Mouse (Mus musculus): ENCODE results near the gene Atf7ip. TPM values are rescaled to one million over a fixed set of nuclear protein-coding genes. Genes with fewer than 3 reads are reported as not detected.

Atf7ip gene
- polyA plus RNA-seq, 1 experiment from 2014 or later = 33.5 TPM

DNA sequence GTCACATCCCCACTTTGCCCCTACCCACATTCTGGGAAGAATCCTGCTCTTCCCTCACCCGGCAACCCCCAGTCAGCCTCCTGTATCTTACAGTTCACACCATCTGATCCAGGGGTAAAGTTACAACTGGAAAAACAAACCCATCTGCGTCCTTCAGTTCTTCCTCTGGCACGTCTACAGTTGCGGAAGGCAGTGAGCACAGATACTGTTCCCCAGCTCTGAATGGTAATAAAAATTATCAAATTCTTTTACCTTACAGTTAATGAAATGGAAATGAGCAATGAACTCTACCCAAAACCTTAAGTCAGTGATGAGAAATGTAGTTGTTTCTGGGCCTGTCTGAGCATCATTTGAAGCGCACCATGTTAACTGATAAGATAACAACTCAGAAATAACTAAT, 38.1 kb upstream of the Atf7ip start:
- Histone ChIP-seq H3K9ac (ENCODE audit: low read depth, low read length) (no peak overlapping the region), H3K4me1 (ENCODE audit: control insufficient read depth, insufficient read depth, low read length) (peaks cover 38% of the 10 kb centered on the region), H3K27me3 (replicated peaks; ENCODE audit: control insufficient read depth, insufficient read depth, low read length) (no peaks in the 10 kb centered on the region), H3K36me3 (ENCODE audit: control insufficient read depth, insufficient read depth, low read length) (no peaks in the 10 kb centered on the region), H3K4me3 (ENCODE audit: low read depth, low read length) (no peak overlapping the region), H3K27ac (replicated peaks; ENCODE audit: low read depth, low read length) (peak overlapping the region; percentile 91), H3K9me3 (ENCODE audit: control insufficient read depth, low read length) (0 out of 2 replicates have a peak, but pooled peaks cover 7% of the 10 kb centered on the region), H3K4me2 (ENCODE audit: low read depth, low read length) (no peak overlapping the region)
- 35% methylated on average over 5 of the region's 5 CpGs for WGBS
- DNase-seq (ENCODE audit: low spot score) (peak; percentile 34), ATAC-seq (ENCODE audit: low read depth) (no peak)

DNA sequence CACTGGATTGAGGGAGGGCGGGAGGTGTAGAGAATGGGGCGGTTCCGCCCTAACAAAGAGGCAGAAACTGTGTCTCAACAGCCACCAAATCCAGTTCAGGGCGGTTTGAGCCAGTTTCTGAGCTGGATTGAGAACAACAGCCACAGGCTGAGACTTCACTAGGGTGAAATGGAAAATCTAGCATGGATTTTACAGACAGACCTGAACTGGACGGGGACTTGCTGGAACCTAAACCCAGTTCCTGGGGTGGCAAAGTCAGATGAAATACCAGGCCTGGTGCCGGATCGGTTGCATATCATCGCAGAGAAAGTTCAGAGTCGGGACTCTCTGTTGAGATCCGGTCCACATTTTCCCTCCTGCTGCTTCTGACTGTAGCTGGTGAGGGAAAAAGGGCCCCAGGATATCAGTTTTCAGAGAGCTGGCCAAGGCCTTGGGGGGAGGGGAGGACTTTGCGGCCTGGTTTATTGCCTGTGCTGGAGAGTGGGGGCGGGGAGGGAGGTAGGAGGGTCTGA, 37.5 kb upstream of the Atf7ip start:
- no peak overlapping the region for H3K4me2 ChIP-seq (ENCODE audit: low read depth, low read length)
- under 1% methylated on average over 12 of the region's 12 CpGs for WGBS

DNA sequence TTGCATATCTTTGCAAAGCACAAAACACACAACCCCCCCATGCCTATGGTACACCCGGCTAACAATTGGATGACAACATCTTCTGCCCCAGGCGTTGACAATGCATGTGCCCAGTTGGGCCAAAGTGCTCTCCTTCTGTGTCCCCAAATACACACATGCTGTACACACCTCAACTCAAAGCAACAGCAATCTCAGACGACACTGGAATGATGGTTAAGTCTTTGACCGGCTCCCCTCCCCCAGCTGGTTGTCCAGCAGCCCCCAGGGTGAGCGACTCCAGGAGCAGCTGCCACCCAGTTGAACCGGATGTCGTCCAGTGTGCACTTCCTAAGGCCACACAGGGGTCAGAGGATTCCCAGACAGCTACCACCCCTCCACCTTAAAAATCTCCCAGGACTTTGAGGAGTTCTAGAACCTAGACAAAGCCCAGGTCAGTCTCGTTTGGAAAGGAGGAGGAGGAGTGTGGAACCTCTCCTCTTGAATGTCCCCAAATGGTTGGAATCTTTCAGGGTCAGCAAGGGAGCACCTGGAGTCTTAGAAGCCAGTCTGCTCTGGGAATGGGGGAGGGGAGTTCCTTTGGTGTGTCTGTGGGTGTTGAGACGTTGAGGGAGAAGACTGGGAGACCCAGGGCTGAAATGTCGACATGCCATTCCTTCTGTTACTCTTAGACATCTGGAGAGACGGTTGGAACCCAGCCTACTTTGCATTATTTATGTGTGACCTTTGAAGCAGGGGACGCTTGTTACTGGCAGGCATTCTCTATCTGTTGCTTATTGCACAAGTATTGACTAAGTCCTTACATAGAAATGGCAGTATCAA, 36.8 kb upstream of the Atf7ip start:
- no peak overlapping the region for H3K9ac ChIP-seq (ENCODE audit: low read depth, low read length)
- DNase-seq (ENCODE audit: low spot score) (no peak), ATAC-seq (ENCODE audit: low read depth) (no peak)
- no peaks in the 10 kb centered on the region for H3K27me3 ChIP-seq (replicated peaks; ENCODE audit: control insufficient read depth, insufficient read depth, low read length)
- peaks cover 38% of the 10 kb centered on the region for H3K4me1 ChIP-seq (ENCODE audit: control insufficient read depth, insufficient read depth, low read length)
- 0 out of 2 replicates have a peak, but pooled peaks cover 7% of the 10 kb centered on the region for H3K9me3 ChIP-seq (ENCODE audit: control insufficient read depth, low read length)
- peak overlapping the region; percentile 91 for H3K27ac ChIP-seq (replicated peaks; ENCODE audit: low read depth, low read length)
- H3K36me3 ChIP-seq (ENCODE audit: control insufficient read depth, insufficient read depth, low read length) = no peaks in the 10 kb centered on the region
- 23% methylated on average over 12 of the region's 12 CpGs for WGBS
- H3K4me3 ChIP-seq (ENCODE audit: low read depth, low read length) = no peak overlapping the region
- H3K4me2 ChIP-seq (ENCODE audit: low read depth, low read length) = no peak overlapping the region; the same call in 1 of the 2 replicates

More for the DNA sequence above, 37.5 kb upstream of the Atf7ip start:
- ATAC-seq (ENCODE audit: low read depth) (peak; percentile 90), DNase-seq (ENCODE audit: low spot score) (peak; percentile 99)
- H3K9ac ChIP-seq (ENCODE audit: low read depth, low read length) = no peak overlapping the region
- H3K27me3 ChIP-seq (replicated peaks; ENCODE audit: control insufficient read depth, insufficient read depth, low read length) = no peaks in the 10 kb centered on the region
- no peak overlapping the region for H3K4me3 ChIP-seq (ENCODE audit: low read depth, low read length)
- no peaks in the 10 kb centered on the region for H3K36me3 ChIP-seq (ENCODE audit: control insufficient read depth, insufficient read depth, low read length)
- peaks cover 38% of the 10 kb centered on the region for H3K4me1 ChIP-seq (ENCODE audit: control insufficient read depth, insufficient read depth, low read length)
- H3K27ac ChIP-seq (replicated peaks; ENCODE audit: low read depth, low read length) = peak overlapping the region; percentile 91
- 0 out of 2 replicates have a peak, but pooled peaks cover 7% of the 10 kb centered on the region for H3K9me3 ChIP-seq (ENCODE audit: control insufficient read depth, low read length)

DNA sequence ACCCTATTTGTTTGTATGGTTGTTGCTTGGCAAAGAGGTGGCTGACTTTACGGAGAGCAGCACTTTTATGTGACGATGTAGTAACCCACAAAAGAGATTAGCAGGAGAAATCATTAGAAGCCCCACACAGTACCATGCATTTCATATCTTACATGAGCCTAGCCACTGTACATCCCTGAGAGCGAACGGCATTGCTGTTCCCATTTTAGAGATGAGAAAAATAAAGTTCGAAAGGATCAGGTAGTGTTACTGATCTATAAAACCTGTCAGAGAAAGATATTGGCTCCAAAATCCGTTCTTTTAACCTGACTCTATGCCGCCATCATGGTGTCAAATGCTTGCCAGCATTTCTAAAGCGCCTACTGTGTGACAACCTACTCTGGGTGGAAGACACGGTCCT, 36.2 kb upstream of the Atf7ip start:
- H3K4me1 ChIP-seq (ENCODE audit: control insufficient read depth, insufficient read depth, low read length) = peaks cover 39% of the 10 kb centered on the region

DNA sequence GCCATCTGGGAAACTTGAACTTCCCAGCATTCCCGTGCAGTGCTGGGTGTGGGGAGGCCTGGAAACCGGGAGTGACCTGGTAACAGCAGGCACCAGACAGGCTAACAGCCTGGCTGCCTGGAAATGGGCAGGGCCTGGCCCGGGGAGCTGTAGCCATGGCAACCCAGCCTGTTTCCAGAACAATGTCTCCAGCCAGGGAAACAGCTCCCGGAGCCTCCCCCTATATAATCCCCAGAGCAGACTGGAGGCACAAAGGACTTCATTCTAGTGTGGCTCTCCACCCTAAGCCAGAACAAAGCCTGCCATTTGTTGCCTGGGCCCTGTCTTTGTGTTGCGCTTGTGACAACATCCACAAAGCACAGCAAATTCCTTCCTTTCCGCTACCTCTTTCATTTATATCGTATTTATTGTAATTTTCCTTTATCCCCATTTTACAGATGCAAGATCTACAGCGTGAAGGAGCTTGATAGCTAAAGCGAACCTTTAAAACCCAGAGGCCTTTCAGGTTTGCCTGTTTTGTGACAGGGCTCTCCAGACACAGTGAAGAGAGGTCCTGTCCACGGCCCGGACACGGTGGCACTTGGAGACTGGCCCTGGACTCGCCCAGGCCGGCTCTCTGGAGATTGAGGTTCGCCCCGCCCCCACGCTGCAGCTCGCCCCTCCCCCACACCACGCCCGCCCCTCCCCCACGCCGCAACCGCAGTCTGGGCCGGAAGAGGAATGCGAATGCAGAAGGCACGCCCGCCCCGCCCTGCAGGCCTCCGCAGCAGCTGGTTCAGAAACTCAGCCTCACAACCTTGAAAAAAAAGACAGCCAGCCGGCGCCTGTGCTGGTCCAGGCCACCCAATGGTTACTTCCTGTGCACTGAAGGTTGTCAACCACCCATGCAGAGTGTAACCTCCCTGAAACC, 35.4 kb upstream of the Atf7ip start:
- DNase-seq (ENCODE audit: low spot score) = peak; percentile 95
- peak overlapping the region; percentile 91 for H3K27ac ChIP-seq (replicated peaks; ENCODE audit: low read depth, low read length)
- WGBS = 7% methylated on average over 25 of the region's 31 CpGs
- H3K36me3 ChIP-seq (ENCODE audit: control insufficient read depth, insufficient read depth, low read length) = no peaks in the 10 kb centered on the region
- peak; percentile 80 for ATAC-seq (ENCODE audit: low read depth)
- H3K9me3 ChIP-seq (ENCODE audit: control insufficient read depth, low read length) = 0 out of 2 replicates have a peak, but pooled peaks cover 7% of the 10 kb centered on the region
- peaks cover 45% of the 10 kb centered on the region for H3K4me1 ChIP-seq (ENCODE audit: control insufficient read depth, insufficient read depth, low read length)
- peak overlapping the region; percentile 47 for H3K9ac ChIP-seq (ENCODE audit: low read depth, low read length)
- H3K4me2 ChIP-seq (ENCODE audit: low read depth, low read length) = peak overlapping the region; percentile 27
- no peaks in the 10 kb centered on the region for H3K27me3 ChIP-seq (replicated peaks; ENCODE audit: control insufficient read depth, insufficient read depth, low read length)
- no peak overlapping the region for H3K4me3 ChIP-seq (ENCODE audit: low read depth, low read length)

More for the DNA sequence above, 36.2 kb upstream of the Atf7ip start:
- Histone ChIP-seq H3K27me3 (replicated peaks; ENCODE audit: control insufficient read depth, insufficient read depth, low read length) (no peaks in the 10 kb centered on the region), H3K27ac (replicated peaks; ENCODE audit: low read depth, low read length) (peak overlapping the region; percentile 91), H3K4me3 (ENCODE audit: low read depth, low read length) (no peak overlapping the region), H3K4me2 (ENCODE audit: low read depth, low read length) (no peak overlapping the region), H3K9me3 (ENCODE audit: control insufficient read depth, low read length) (0 out of 2 replicates have a peak, but pooled peaks cover 7% of the 10 kb centered on the region), H3K9ac (ENCODE audit: low read depth, low read length) (no peak overlapping the region), H3K36me3 (ENCODE audit: control insufficient read depth, insufficient read depth, low read length) (no peaks in the 10 kb centered on the region)
- ATAC-seq (ENCODE audit: low read depth) = no peak
- no peak for DNase-seq (ENCODE audit: low spot score)
- WGBS = 73% methylated on average over 9 of the region's 9 CpGs

DNA sequence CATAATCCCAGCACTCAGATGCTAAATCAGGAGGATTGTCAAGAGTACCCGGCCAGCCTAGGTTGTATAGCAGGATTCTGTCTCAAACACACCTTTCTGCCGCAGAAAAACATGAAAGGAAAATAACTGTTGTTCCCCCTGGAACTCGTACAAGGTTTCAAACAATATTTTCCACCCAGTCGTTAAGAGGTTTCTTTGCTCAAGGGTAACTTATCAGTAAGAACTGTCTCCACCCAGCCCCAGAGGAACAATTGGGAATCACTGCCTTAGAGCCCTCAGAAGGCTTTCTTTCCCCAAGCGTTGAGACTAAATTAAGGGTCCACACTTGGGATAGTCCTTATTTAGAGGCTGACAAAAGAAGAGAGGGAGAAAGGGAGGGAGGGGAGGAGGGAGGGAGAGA, 34.4 kb upstream of the Atf7ip start:
- no peaks in the 10 kb centered on the region for H3K27me3 ChIP-seq (replicated peaks; ENCODE audit: control insufficient read depth, insufficient read depth, low read length)
- H3K4me3 ChIP-seq (ENCODE audit: low read depth, low read length) = no peak overlapping the region
- peaks cover 41% of the 10 kb centered on the region for H3K4me1 ChIP-seq (ENCODE audit: control insufficient read depth, insufficient read depth, low read length)
- no peak overlapping the region for H3K9ac ChIP-seq (ENCODE audit: low read depth, low read length)
- ATAC-seq (ENCODE audit: low read depth) = no peak
- peak; percentile 48 for DNase-seq (ENCODE audit: low spot score)
- no peaks in the 10 kb centered on the region for H3K36me3 ChIP-seq (ENCODE audit: control insufficient read depth, insufficient read depth, low read length)
- 0 out of 2 replicates have a peak, but pooled peaks cover 7% of the 10 kb centered on the region for H3K9me3 ChIP-seq (ENCODE audit: control insufficient read depth, low read length)
- H3K27ac ChIP-seq (replicated peaks; ENCODE audit: low read depth, low read length) = peak overlapping the region; percentile 91
- H3K4me2 ChIP-seq (ENCODE audit: low read depth, low read length) = no peak overlapping the region
- WGBS = 23% methylated on average over 5 of the region's 5 CpGs

DNA sequence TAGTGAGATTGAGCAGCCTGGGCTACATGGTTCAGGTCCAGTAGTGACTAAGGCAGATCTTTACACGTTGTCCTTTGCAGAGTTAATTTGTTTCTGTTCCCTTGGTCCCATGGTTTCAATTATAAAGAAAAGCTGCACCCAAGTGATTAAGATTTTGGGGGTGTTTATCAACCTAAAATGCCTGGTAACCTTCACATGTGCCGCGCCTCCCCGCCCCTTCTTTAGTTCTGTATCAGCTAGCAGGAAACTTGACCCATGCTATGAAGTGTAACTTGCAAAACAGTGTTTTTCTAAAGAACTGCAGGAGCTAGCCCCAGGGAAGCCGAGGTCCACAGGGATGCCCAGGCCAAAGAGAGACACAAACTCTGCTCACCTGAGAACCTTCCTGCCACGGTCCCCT, 33.2 kb upstream of the Atf7ip start:
- peaks cover 39% of the 10 kb centered on the region for H3K4me1 ChIP-seq (ENCODE audit: control insufficient read depth, insufficient read depth, low read length)
- no peak overlapping the region for H3K4me3 ChIP-seq (ENCODE audit: low read depth, low read length)
- DNase-seq (ENCODE audit: low spot score) = no peak
- H3K36me3 ChIP-seq (ENCODE audit: control insufficient read depth, insufficient read depth, low read length) = no peaks in the 10 kb centered on the region
- no peak for ATAC-seq (ENCODE audit: low read depth)
- no peaks in the 10 kb centered on the region for H3K27me3 ChIP-seq (replicated peaks; ENCODE audit: control insufficient read depth, insufficient read depth, low read length)
- H3K27ac ChIP-seq (replicated peaks; ENCODE audit: low read depth, low read length) = no peak overlapping the region
- no peak overlapping the region for H3K9ac ChIP-seq (ENCODE audit: low read depth, low read length)
- 0 out of 2 replicates have a peak, but pooled peaks cover 7% of the 10 kb centered on the region for H3K9me3 ChIP-seq (ENCODE audit: control insufficient read depth, low read length)
- 57% methylated on average over 6 of the region's 6 CpGs for WGBS
- no peak overlapping the region for H3K4me2 ChIP-seq (ENCODE audit: low read depth, low read length)

DNA sequence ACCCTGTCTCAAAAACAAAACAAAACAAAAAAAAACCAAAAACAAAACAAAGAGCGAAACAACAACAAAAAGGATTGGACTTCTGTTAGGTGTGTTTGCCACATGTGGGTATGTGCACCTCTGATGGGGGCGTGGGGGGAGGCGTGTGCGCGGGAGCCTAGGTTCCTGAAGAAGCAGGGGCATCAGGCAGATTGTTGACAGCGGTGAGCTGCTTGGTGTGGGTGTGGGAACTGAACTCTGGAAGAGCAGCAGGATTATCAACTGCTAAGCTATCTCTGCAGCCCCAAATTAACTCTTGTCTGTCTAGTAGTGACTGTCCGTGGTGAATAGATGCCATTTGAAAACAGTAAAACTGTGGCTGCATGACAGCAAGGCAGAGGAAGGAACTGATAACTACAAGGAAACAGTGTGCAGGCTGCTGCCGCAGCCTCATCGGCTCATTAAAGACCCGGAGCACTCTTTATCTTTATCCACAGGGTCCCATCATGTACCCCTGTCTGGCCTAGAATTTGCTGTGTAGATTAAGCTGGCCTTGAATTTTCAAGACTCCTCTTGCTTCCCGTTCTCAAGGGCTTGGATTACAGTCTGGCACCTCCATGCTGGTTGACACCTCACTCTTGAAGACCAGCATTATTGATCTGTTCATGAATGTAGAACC, 32.4 kb upstream of the Atf7ip start:
- 73% methylated on average over 11 of the region's 11 CpGs for WGBS
- no peaks in the 10 kb centered on the region for H3K36me3 ChIP-seq (ENCODE audit: control insufficient read depth, insufficient read depth, low read length)
- no peak overlapping the region for H3K4me3 ChIP-seq (ENCODE audit: low read depth, low read length)
- H3K9me3 ChIP-seq (ENCODE audit: control insufficient read depth, low read length) = 0 out of 2 replicates have a peak, but pooled peaks cover 7% of the 10 kb centered on the region
- H3K4me1 ChIP-seq (ENCODE audit: control insufficient read depth, insufficient read depth, low read length) = peaks cover 39% of the 10 kb centered on the region
- H3K27me3 ChIP-seq (replicated peaks; ENCODE audit: control insufficient read depth, insufficient read depth, low read length) = no peaks in the 10 kb centered on the region
- DNase-seq (ENCODE audit: low spot score) (no peak), ATAC-seq (ENCODE audit: low read depth) (no peak)
- no peak overlapping the region for H3K9ac ChIP-seq (ENCODE audit: low read depth, low read length)
- H3K27ac ChIP-seq (replicated peaks; ENCODE audit: low read depth, low read length) = no peak overlapping the region
- no peak overlapping the region for H3K4me2 ChIP-seq (ENCODE audit: low read depth, low read length)

Data from embryonic facial prominence, embryonic 14.5 days (tissue).